Mouse (Mus musculus): ENCODE measurements at regions not wholly inside any gene's neighbourhood (a gene's known extent, or its start where the extent isn't known, plus 50 kb on each side); places are given as distances from the start of the nearest gene placed in this dataset.

DNA sequence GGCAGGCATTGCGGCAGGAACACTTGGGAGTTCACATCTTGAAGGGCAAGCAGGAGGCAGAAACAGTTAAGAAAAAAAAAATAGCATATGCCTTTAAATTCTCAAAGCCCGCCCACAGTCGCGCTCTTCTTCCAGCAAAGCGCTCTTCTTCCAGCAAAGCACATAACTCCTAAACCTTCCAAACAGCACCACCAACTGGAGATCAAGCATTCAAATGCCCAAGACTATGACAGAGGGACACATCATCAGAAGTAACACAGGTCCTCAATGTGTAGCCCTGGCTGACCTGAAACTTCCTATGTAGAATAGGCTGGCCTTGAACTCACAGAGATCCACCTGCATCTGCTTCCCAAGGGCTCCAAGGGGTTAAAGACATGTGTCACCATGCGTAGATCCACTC lies 80.2 kb upstream of the Magi1 start:
- TF ChIP-seq CTCF (IDR thresholded peaks at IDR 0.05; ENCODE audit: borderline replicate concordance, extremely low read depth, insufficient read depth, insufficient read length) (no peak), POLR2A (IDR thresholded peaks at IDR 0.05; ENCODE audit: borderline replicate concordance, extremely low read depth, insufficient read depth, insufficient read length, poor library complexity, severe bottlenecking) (no peak)

Data from brain, embryonic 14.5 days (tissue).